Mouse (Mus musculus) embryonic facial prominence, embryonic 15.5 days (tissue): ENCODE results near the gene Timm8a2. TPM values are rescaled to one million over a fixed set of nuclear protein-coding genes. Genes with fewer than 3 reads are reported as not detected.

Experiments
- ATAC-seq: fragments of 200-750 bp; cut with Nextera tagmentation; 2 replicates; pipeline ENCODE4 v1.8.0; 2017; ENCODE audit warnings: low read depth, moderate TSS enrichment; ENCODE audit not compliant: insufficient number of reproducible peaks, low FRiP score, low TSS enrichment
- H3K27ac ChIP-seq: fragments of 300-500 bp; sonication (generic); replicated peaks from 2 replicates; pipeline ENCODE4 v1.5.1; 2015; ENCODE audit warnings: mild to moderate bottlenecking, inconsistent platforms
- H3K27me3 ChIP-seq: fragments of 300-500 bp; sonication (generic); 2 replicates; pipeline ENCODE4 v1.6.1; 2015; ENCODE audit warnings: inconsistent platforms
- H3K36me3 ChIP-seq: fragments of 300-500 bp; sonication (generic); 2 replicates; pipeline ENCODE4 v1.6.1; 2015; ENCODE audit warnings: mild to moderate bottlenecking, inconsistent platforms
- H3K4me1 ChIP-seq: fragments of 300-500 bp; sonication (generic); 2 replicates; pipeline ENCODE4 v1.6.1; 2015; ENCODE audit warnings: inconsistent platforms
- H3K4me2 ChIP-seq: fragments of 300-500 bp; sonication (generic); replicated peaks from 2 replicates; pipeline ENCODE4 v1.6.1; 2015; ENCODE audit warnings: mild to moderate bottlenecking, inconsistent platforms
- H3K4me3 ChIP-seq: fragments of 300-500 bp; sonication (generic); replicated peaks from 2 replicates; pipeline ENCODE4 v1.5.1; 2015; ENCODE audit warnings: mild to moderate bottlenecking, inconsistent platforms
- H3K9ac ChIP-seq: fragments of 300-500 bp; sonication (generic); 2 replicates; pipeline ENCODE4 v1.6.1; 2015; ENCODE audit warnings: inconsistent platforms
- H3K9me3 ChIP-seq: fragments of 300-500 bp; sonication (generic); replicated peaks from 2 replicates; pipeline ENCODE4 v1.6.1; 2016; ENCODE audit warnings: inconsistent platforms
- WGBS: fragments of 180-500 bp; shearing (Covaris S2); methylation state at CpG from one replicate; pipeline ENCODE4 v1.1.7; 2015; 5-methylcytosine and 5-hydroxymethylcytosine counted together
- polyA plus RNA-seq: library from polyadenylated mRNA; unstranded; fragments of >200 nt; fragmentation: Nextera tagmentation; extraction: Ambion mirVana; gene quantifications from 2 replicates; pipeline ENCODE4 v1.2.1, GENCODE M21; 2015

Gene Timm8a2
- polyA plus RNA-seq, 1 experiment from 2014 or later, result not detected

GRCm38 (mm10) chr14:122011768-122012167, 22.7 kb upstream of the Timm8a2 start:
- H3K4me3 ChIP-seq, result no peak overlapping the region
- H3K9me3 ChIP-seq, result no peaks in the 10 kb centered on the region
- 88% methylated on average over 8 of the region's 8 CpGs for WGBS
- no peaks in the 10 kb centered on the region for H3K4me1 ChIP-seq
- no peak for ATAC-seq
- H3K27ac ChIP-seq, result no peak overlapping the region
- H3K36me3 ChIP-seq, result peaks cover 7% of the 10 kb centered on the region
- H3K9ac ChIP-seq, result no peak overlapping the region
- no peak overlapping the region for H3K4me2 ChIP-seq
- no peaks in the 10 kb centered on the region for H3K27me3 ChIP-seq

GRCm38 (mm10) chr14:122012193-122012592, 22.3 kb upstream of the Timm8a2 start:
- Histone ChIP-seq H3K4me3 (no peak overlapping the region), H3K9ac (no peak overlapping the region), H3K27ac (0 out of 2 replicates have a peak overlapping the region, but pooled peaks have one; percentile 7), H3K9me3 (no peaks in the 10 kb centered on the region), H3K4me2 (no peak overlapping the region), H3K36me3 (peaks cover 7% of the 10 kb centered on the region), H3K4me1 (no peaks in the 10 kb centered on the region), H3K27me3 (no peaks in the 10 kb centered on the region)
- no peak for ATAC-seq
- 72% methylated on average over 5 of the region's 5 CpGs for WGBS

GRCm38 (mm10) chr14:122012814-122013213, 21.7 kb upstream of the Timm8a2 start:
- Histone ChIP-seq H3K9ac (no peak overlapping the region), H3K36me3 (peaks cover 7% of the 10 kb centered on the region), H3K4me1 (no peaks in the 10 kb centered on the region), H3K4me3 (no peak overlapping the region), H3K27me3 (no peaks in the 10 kb centered on the region), H3K4me2 (no peak overlapping the region), H3K9me3 (no peaks in the 10 kb centered on the region), H3K27ac (no peak overlapping the region)
- WGBS, result 57% methylated on average over 13 of the region's 13 CpGs
- ATAC-seq, result no peak

- Histone ChIP-seq H3K27me3 (no peaks in the 10 kb centered on the region), H3K36me3 (peaks cover 7% of the 10 kb centered on the region), H3K27ac (no peak overlapping the region), H3K4me2 (no peak overlapping the region), H3K9ac (no peak overlapping the region), H3K9me3 (no peaks in the 10 kb centered on the region), H3K4me3 (no peak overlapping the region), H3K4me1 (no peaks in the 10 kb centered on the region)
- 86% methylated on average over 14 of the region's 14 CpGs for WGBS
- no peak for ATAC-seq
These were observed 21.0 kb upstream of the Timm8a2 start for GRCm38 (mm10) chr14:122013417-122013951.

GRCm38 (mm10) chr14:122017958-122018357, 16.5 kb upstream of the Timm8a2 start:
- no peak overlapping the region for H3K4me2 ChIP-seq
- WGBS, result 45% methylated on average over 2 of the region's 2 CpGs
- peaks cover 10% of the 10 kb centered on the region; the same call in 1 of the 2 replicates for H3K36me3 ChIP-seq
- no peaks in the 10 kb centered on the region for H3K9me3 ChIP-seq
- no peak overlapping the region for H3K9ac ChIP-seq
- no peak overlapping the region for H3K27ac ChIP-seq
- no peaks in the 10 kb centered on the region for H3K27me3 ChIP-seq
- H3K4me3 ChIP-seq, result no peak overlapping the region
- no peak for ATAC-seq
- no peaks in the 10 kb centered on the region for H3K4me1 ChIP-seq

- H3K27ac ChIP-seq, result no peak overlapping the region
- 86% methylated on average over 2 of the region's 2 CpGs for WGBS
- no peak overlapping the region for H3K4me2 ChIP-seq
- H3K4me1 ChIP-seq, result no peaks in the 10 kb centered on the region
- no peaks in the 10 kb centered on the region for H3K9me3 ChIP-seq
- ATAC-seq, result no peak
- no peaks in the 10 kb centered on the region for H3K27me3 ChIP-seq
- H3K9ac ChIP-seq, result no peak overlapping the region
- H3K36me3 ChIP-seq, result peaks cover 14% of the 10 kb centered on the region; the same call in 1 of the 2 replicates
- no peak overlapping the region for H3K4me3 ChIP-seq
These were observed 15.1 kb upstream of the Timm8a2 start for GRCm38 (mm10) chr14:122019389-122019788.

GRCm38 (mm10) chr14:122020567-122020966, 13.9 kb upstream of the Timm8a2 start:
- no peaks in the 10 kb centered on the region for H3K4me1 ChIP-seq
- no peaks in the 10 kb centered on the region for H3K27me3 ChIP-seq
- no peaks in the 10 kb centered on the region for H3K9me3 ChIP-seq
- H3K9ac ChIP-seq, result no peak overlapping the region
- ATAC-seq, result no peak
- H3K4me3 ChIP-seq, result no peak overlapping the region
- H3K36me3 ChIP-seq, result peaks cover 14% of the 10 kb centered on the region; the same call in 1 of the 2 replicates
- no peak overlapping the region for H3K27ac ChIP-seq
- WGBS, result 92% methylated on average over 6 of the region's 6 CpGs
- H3K4me2 ChIP-seq, result no peak overlapping the region

- WGBS, result 83% methylated on average over 1 of the region's 1 CpGs
- Histone ChIP-seq H3K4me3 (no peak overlapping the region), H3K27ac (no peak overlapping the region), H3K4me2 (no peak overlapping the region), H3K9me3 (no peaks in the 10 kb centered on the region), H3K4me1 (no peaks in the 10 kb centered on the region), H3K36me3 (peaks cover 14% of the 10 kb centered on the region; the same call in 1 of the 2 replicates), H3K27me3 (no peaks in the 10 kb centered on the region), H3K9ac (no peak overlapping the region)
- no peak for ATAC-seq
These were observed 11.4 kb upstream of the Timm8a2 start for GRCm38 (mm10) chr14:122023054-122023453.

- H3K27ac ChIP-seq, result no peak overlapping the region
These were observed 10.5 kb upstream of the Timm8a2 start for GRCm38 (mm10) chr14:122023928-122024327.

GRCm38 (mm10) chr14:122028926-122029745, 5.3 kb upstream of the Timm8a2 start:
- Histone ChIP-seq H3K4me3 (no peak overlapping the region), H3K27me3 (no peaks in the 10 kb centered on the region), H3K36me3 (no peaks in the 10 kb centered on the region), H3K4me1 (no peaks in the 10 kb centered on the region), H3K4me2 (no peak overlapping the region), H3K9ac (no peak overlapping the region), H3K9me3 (no peaks in the 10 kb centered on the region), H3K27ac (no peak overlapping the region)
- 79% methylated on average over 11 of the region's 11 CpGs for WGBS
- ATAC-seq, result no peak

More at GRCm38 (mm10) chr14:122023928-122024327, 10.5 kb upstream of the Timm8a2 start:
- Histone ChIP-seq H3K36me3 (peaks cover 14% of the 10 kb centered on the region; the same call in 1 of the 2 replicates), H3K4me3 (no peak overlapping the region), H3K9ac (no peak overlapping the region), H3K9me3 (no peaks in the 10 kb centered on the region), H3K27me3 (no peaks in the 10 kb centered on the region), H3K4me2 (no peak overlapping the region), H3K4me1 (no peaks in the 10 kb centered on the region)
- ATAC-seq, result no peak

- Histone ChIP-seq H3K36me3 (no peaks in the 10 kb centered on the region), H3K4me1 (no peaks in the 10 kb centered on the region), H3K27ac (no peak overlapping the region), H3K9ac (no peak overlapping the region), H3K4me3 (no peak overlapping the region), H3K4me2 (no peak overlapping the region), H3K27me3 (no peaks in the 10 kb centered on the region), H3K9me3 (no peaks in the 10 kb centered on the region)
- ATAC-seq, result no peak
- 87% methylated on average over 4 of the region's 4 CpGs for WGBS
These were observed 4.6 kb upstream of the Timm8a2 start for GRCm38 (mm10) chr14:122029851-122030250.
